Comparison of ENCODE assay signal across 8 mouse cellular contexts in genomic region chr11:87966214-87966613, GRCm38 (mm10). TPM values are rescaled to one million over a fixed set of nuclear protein-coding genes. Genes with fewer than 3 reads are reported as not detected.
A peak's percentile ranks its signal among the peaks of the same experiment; 100 is the strongest.
DNase-seq lines count a peak whose midpoint lies in the region; ATAC-seq lines count a peak whose summit lies in the region.

No protein-coding gene starts in this region.

- no peaks in the 10 kb centered on the region for H3K9me3 ChIP-seq in hindbrain, embryonic 12.5 days (replicated peaks)
- H3K9me3 ChIP-seq in hindbrain, embryonic 14.5 days (ENCODE audit: control insufficient read depth, low read length): no peaks in the 10 kb centered on the region
- no peaks in the 10 kb centered on the region for H3K9me3 ChIP-seq in limb, embryonic 11.5 days (ENCODE audit: control insufficient read depth, low read length)

- no peak for ATAC-seq in hindbrain, embryonic 12.5 days (ENCODE audit: low FRiP score)
- ATAC-seq in hindbrain, embryonic 14.5 days (ENCODE audit: low FRiP score): no peak
- peak; percentile 83 for ATAC-seq in limb, embryonic 11.5 days (ENCODE audit: insufficient number of reproducible peaks, low FRiP score, low TSS enrichment, low read depth)

- H3K9ac ChIP-seq in hindbrain, embryonic 12.5 days: no peak overlapping the region
- no peak overlapping the region for H3K9ac ChIP-seq in hindbrain, embryonic 14.5 days
- H3K9ac ChIP-seq in limb, embryonic 11.5 days (ENCODE audit: low read length): no peak overlapping the region

- no peak for DNase-seq in hindbrain, embryonic 14.5 days (ENCODE audit: low spot score)
- peak; percentile 77 for DNase-seq in CD4-positive helper T cell, adult 2 months (ENCODE audit: low read depth, low spot score)
- peak; percentile 87 for DNase-seq in R1 (ENCODE audit: low read depth, low spot score)
- DNase-seq in limb, embryonic 11.5 days (ENCODE audit: low spot score): peak; percentile 67
- no peak for DNase-seq in left cerebral cortex, adult 9 months (ENCODE audit: low spot score in 2 of 2)
- DNase-seq in layer of hippocampus, adult 9-11 months: no peak
- no peak for DNase-seq in Muller cell, postnatal 12 days (ENCODE audit: inconsistent ontology term)

- H3K4me1 ChIP-seq in hindbrain, embryonic 12.5 days: peaks cover 12% of the 10 kb centered on the region
- H3K4me1 ChIP-seq in hindbrain, embryonic 14.5 days (replicated peaks; ENCODE audit: control insufficient read depth, insufficient read depth, low read length): no peaks in the 10 kb centered on the region; the same call in 1 of the 2 replicates
- 0 out of 2 replicates have a peak, but pooled peaks cover 4% of the 10 kb centered on the region for H3K4me1 ChIP-seq in limb, embryonic 11.5 days (ENCODE audit: control insufficient read depth, insufficient read depth, low read length)

- H3K27me3 ChIP-seq in hindbrain, embryonic 12.5 days: peaks cover 2% of the 10 kb centered on the region; the same call in 1 of the 2 replicates
- no peaks in the 10 kb centered on the region for H3K27me3 ChIP-seq in hindbrain, embryonic 14.5 days (ENCODE audit: control insufficient read depth, insufficient read depth, low read length)
- H3K27me3 ChIP-seq in limb, embryonic 11.5 days (ENCODE audit: control insufficient read depth, insufficient read depth, low read length): no peaks in the 10 kb centered on the region

- no peaks in the 10 kb centered on the region for H3K36me3 ChIP-seq in hindbrain, embryonic 12.5 days
- H3K36me3 ChIP-seq in hindbrain, embryonic 14.5 days (replicated peaks; ENCODE audit: control insufficient read depth, insufficient read depth): no peaks in the 10 kb centered on the region
- H3K36me3 ChIP-seq in limb, embryonic 11.5 days (ENCODE audit: control insufficient read depth, insufficient read depth, low read length): no peaks in the 10 kb centered on the region

- H3K4me3 ChIP-seq in hindbrain, embryonic 12.5 days: no peak overlapping the region
- H3K4me3 ChIP-seq in hindbrain, embryonic 14.5 days (replicated peaks; ENCODE audit: low read length): no peak overlapping the region
- no peak overlapping the region for H3K4me3 ChIP-seq in limb, embryonic 11.5 days (ENCODE audit: low read depth, low read length)

- H3K27ac ChIP-seq in hindbrain, embryonic 12.5 days: no peak overlapping the region
- H3K27ac ChIP-seq in hindbrain, embryonic 14.5 days: no peak overlapping the region
- H3K27ac ChIP-seq in limb, embryonic 11.5 days (replicated peaks; ENCODE audit: low read depth, low read length): no peak overlapping the region

- peak overlapping the region; percentile 11; the same call in 1 of the 2 replicates for H3K4me2 ChIP-seq in hindbrain, embryonic 12.5 days (replicated peaks)
- H3K4me2 ChIP-seq in hindbrain, embryonic 14.5 days (replicated peaks): no peak overlapping the region
- H3K4me2 ChIP-seq in limb, embryonic 11.5 days (ENCODE audit: low read depth, severe bottlenecking): no peak overlapping the region

- WGBS in hindbrain, embryonic 12.5 days: 40% methylated on average over 10 of the region's 10 CpGs
- WGBS in hindbrain, embryonic 14.5 days: 46% methylated on average over 10 of the region's 10 CpGs
- 34% methylated on average over 10 of the region's 10 CpGs for WGBS in limb, embryonic 11.5 days

RNA-seq across cellular contexts. Expression of gene Dynll2, which starts 21.1 kb away (rescaled TPM):
- polyA plus RNA-seq in hindbrain, embryonic 12.5 days (2016; fragmentation: Nextera tagmentation; extraction: Ambion mirVana): 39.9 and 44.8 TPM in 2 replicates
- 30.1 and 32.8 TPM in 2 replicates for polyA plus RNA-seq in hindbrain, embryonic 14.5 days (2014; fragmentation: Nextera tagmentation; extraction: Ambion mirVana)
- polyA plus RNA-seq in limb, embryonic 11.5 days (2014; fragmentation: Nextera tagmentation; extraction: Ambion mirVana): 16.8 and 18.6 TPM in 2 replicates

RNA-seq across cellular contexts. Expression of gene Olfr464, which starts 45.4 kb away (rescaled TPM):
- not detected in 2 replicates for polyA plus RNA-seq in hindbrain, embryonic 12.5 days (2016; fragmentation: Nextera tagmentation; extraction: Ambion mirVana)
- 0.26 TPM in 1 of 2 replicates, not detected in the other for polyA plus RNA-seq in hindbrain, embryonic 14.5 days (2014; fragmentation: Nextera tagmentation; extraction: Ambion mirVana)
- not detected in 2 replicates for polyA plus RNA-seq in limb, embryonic 11.5 days (2014; fragmentation: Nextera tagmentation; extraction: Ambion mirVana)

Comparison
In these comparisons a context has a peak if more than half of its experiments do, and no peak if none do; other contexts are left out.
1. DNase-seq: peak in CD4-positive helper T cell, adult 2 months (single experiment), R1 (single experiment) and limb, embryonic 11.5 days (single experiment); none in hindbrain, embryonic 14.5 days (single experiment), left cerebral cortex, adult 9 months (0 of 2), layer of hippocampus, adult 9-11 months (single experiment) and Muller cell, postnatal 12 days (single experiment).